Mouse (Mus musculus): ENCODE data around the gene Gm9376.

DNA sequence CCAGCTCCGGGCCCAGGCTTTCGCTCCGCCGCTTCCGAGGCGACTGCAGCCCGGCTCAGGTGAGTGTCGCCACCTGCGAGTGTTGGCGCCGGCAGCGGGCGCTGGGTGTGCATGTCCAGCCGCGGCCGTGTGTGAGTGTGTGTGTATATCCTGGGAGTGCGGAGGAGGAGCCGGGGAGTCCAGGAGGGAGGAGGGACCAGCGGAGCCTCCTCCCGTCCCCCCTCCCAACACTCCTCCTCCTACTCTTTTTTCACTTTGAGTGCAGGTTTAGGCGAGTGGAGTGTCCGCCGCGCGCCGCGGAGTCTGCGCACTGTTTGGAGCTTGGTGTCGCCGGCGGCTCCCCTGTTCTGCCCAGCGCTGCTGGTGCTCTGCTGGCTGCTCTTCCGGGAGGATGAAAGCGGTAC, 29.9 kb upstream of the Gm9376 start, which contains the start of gene Sox21:
- no peak for TF ChIP-seq EP300 (IDR thresholded peaks at IDR 0.05; ENCODE audit: insufficient read depth, low read depth, low read length)
- TF ChIP-seq POLR2A (IDR thresholded peaks at IDR 0.05; ENCODE audit: insufficient read depth, low read length): no peak
